Mouse (Mus musculus): Measurements from ENCODE around the gene Otub1. TPM values are rescaled to one million over a fixed set of nuclear protein-coding genes. Genes with fewer than 3 reads are reported as not detected.

The Otub1 gene
- polyA plus RNA-seq, 1 experiment from 2014 or later, result 221 TPM

- H3K27ac ChIP-seq (ENCODE audit: low read depth), result no peak overlapping the region
- H3K27me3 ChIP-seq (ENCODE audit: insufficient read depth, low read length), result no peaks in the 10 kb centered on the region
- 83% methylated on average over 6 of the region's 6 CpGs for WGBS
- no peak for ATAC-seq (ENCODE audit: insufficient read depth)
- H3K4me3 ChIP-seq (ENCODE audit: low read depth, low read length), result no peak overlapping the region
- TF ChIP-seq CTCF (IDR thresholded peaks at IDR 0.05; ENCODE audit: low read depth), result no peak
- no peak overlapping the region for H3K4me2 ChIP-seq
- no peaks in the 10 kb centered on the region; the same call in 1 of the 2 replicates for H3K4me1 ChIP-seq (ENCODE audit: insufficient read depth)
- H3K36me3 ChIP-seq (ENCODE audit: insufficient read depth), result peaks cover 19% of the 10 kb centered on the region
- DNase-seq, result no peak
- H3K9ac ChIP-seq, result no peak overlapping the region
- H3K9me3 ChIP-seq (ENCODE audit: low read depth, low read length), result no peaks in the 10 kb centered on the region
These were observed 16.1 kb upstream of the Otub1 start for GRCm38 (mm10) chr19:7222196-7222595.

GRCm38 (mm10) chr19:7218753-7219152, 12.6 kb upstream of the Otub1 start:
- Histone ChIP-seq H3K9me3 (ENCODE audit: low read depth, low read length) (no peaks in the 10 kb centered on the region), H3K4me3 (ENCODE audit: low read depth, low read length) (no peak overlapping the region), H3K9ac (no peak overlapping the region), H3K4me1 (ENCODE audit: insufficient read depth) (peaks cover 15% of the 10 kb centered on the region), H3K27ac (ENCODE audit: low read depth) (no peak overlapping the region), H3K27me3 (ENCODE audit: insufficient read depth, low read length) (no peaks in the 10 kb centered on the region), H3K4me2 (no peak overlapping the region), H3K36me3 (ENCODE audit: insufficient read depth) (peaks cover 21% of the 10 kb centered on the region)
- 95% methylated on average over 5 of the region's 5 CpGs for WGBS
- DNase-seq (no peak), ATAC-seq (ENCODE audit: insufficient read depth) (no peak)
- TF ChIP-seq CTCF (IDR thresholded peaks at IDR 0.05; ENCODE audit: low read depth), result no peak

- WGBS, result 12% methylated on average over 6 of the region's 6 CpGs
- Histone ChIP-seq H3K4me1 (ENCODE audit: insufficient read depth) (peaks cover 15% of the 10 kb centered on the region), H3K4me3 (ENCODE audit: low read depth, low read length) (peak overlapping the region; percentile 89), H3K4me2 (peak overlapping the region; percentile 95), H3K9me3 (ENCODE audit: low read depth, low read length) (no peaks in the 10 kb centered on the region), H3K27ac (ENCODE audit: low read depth) (no peak overlapping the region), H3K27me3 (ENCODE audit: insufficient read depth, low read length) (no peaks in the 10 kb centered on the region), H3K9ac (peak overlapping the region; percentile 32), H3K36me3 (ENCODE audit: insufficient read depth) (peaks cover 29% of the 10 kb centered on the region)
- TF ChIP-seq CTCF (IDR thresholded peaks at IDR 0.05; ENCODE audit: low read depth), result no peak
- DNase-seq (no peak), ATAC-seq (ENCODE audit: insufficient read depth) (peak; percentile 4; the same call in 1 of the 2 replicates)
These were observed 11.8 kb upstream of the Otub1 start for GRCm38 (mm10) chr19:7217926-7218267.

GRCm38 (mm10) chr19:7217162-7217925, 11.2 kb upstream of the Otub1 start, which contains the start of gene Cox8a:
Cox8a (minus strand) TSS chr19:7217616.
- WGBS, result under 1% methylated on average over 50 of the region's 50 CpGs
- Histone ChIP-seq H3K4me3 (ENCODE audit: low read depth, low read length) (peak within 1 kb of the TSS; percentile 89), H3K4me1 (ENCODE audit: insufficient read depth) (peaks cover 15% of the 10 kb centered on the region), H3K4me2 (peak within 1 kb of the TSS; percentile 95), H3K9me3 (ENCODE audit: low read depth, low read length) (no peaks in the 10 kb centered on the region), H3K9ac (peak within 1 kb of the TSS; percentile 83), H3K27ac (ENCODE audit: low read depth) (peak within 1 kb of the TSS; percentile 84), H3K27me3 (ENCODE audit: insufficient read depth, low read length) (no peaks in the 10 kb centered on the region), H3K36me3 (ENCODE audit: insufficient read depth) (peaks cover 31% of the 10 kb centered on the region)
- no peak for TF ChIP-seq CTCF (IDR thresholded peaks at IDR 0.05; ENCODE audit: low read depth)
- peak; percentile 98 for ATAC-seq (ENCODE audit: insufficient read depth)
- peak; percentile 99 for DNase-seq

- Histone ChIP-seq H3K4me2 (peak overlapping the region; percentile 15; the same call in 1 of the 2 replicates), H3K4me3 (ENCODE audit: low read depth, low read length) (no peak overlapping the region), H3K27me3 (ENCODE audit: insufficient read depth, low read length) (no peaks in the 10 kb centered on the region), H3K9ac (no peak overlapping the region), H3K36me3 (ENCODE audit: insufficient read depth) (peaks cover 42% of the 10 kb centered on the region), H3K9me3 (ENCODE audit: low read depth, low read length) (no peaks in the 10 kb centered on the region), H3K27ac (ENCODE audit: low read depth) (0 out of 2 replicates have a peak overlapping the region, but pooled peaks have one; percentile 38), H3K4me1 (ENCODE audit: insufficient read depth) (peaks cover 15% of the 10 kb centered on the region)
- no peak for TF ChIP-seq CTCF (IDR thresholded peaks at IDR 0.05; ENCODE audit: low read depth)
- peak; percentile 85 for DNase-seq
- WGBS, result 60% methylated on average over 5 of the region's 5 CpGs
- ATAC-seq (ENCODE audit: insufficient read depth), result peak; percentile 35
These were observed 8.4 kb upstream of the Otub1 start for GRCm38 (mm10) chr19:7214484-7214883.

GRCm38 (mm10) chr19:7213010-7213409, 6.9 kb upstream of the Otub1 start:
- Histone ChIP-seq H3K4me2 (no peak overlapping the region), H3K9me3 (ENCODE audit: low read depth, low read length) (no peaks in the 10 kb centered on the region), H3K36me3 (ENCODE audit: insufficient read depth) (peaks cover 42% of the 10 kb centered on the region), H3K4me3 (ENCODE audit: low read depth, low read length) (no peak overlapping the region), H3K4me1 (ENCODE audit: insufficient read depth) (peaks cover 15% of the 10 kb centered on the region), H3K9ac (no peak overlapping the region), H3K27me3 (ENCODE audit: insufficient read depth, low read length) (no peaks in the 10 kb centered on the region), H3K27ac (ENCODE audit: low read depth) (no peak overlapping the region)
- DNase-seq (no peak), ATAC-seq (ENCODE audit: insufficient read depth) (no peak)
- TF ChIP-seq CTCF (IDR thresholded peaks at IDR 0.05; ENCODE audit: low read depth), result no peak
- 89% methylated on average over 3 of the region's 3 CpGs for WGBS

- peaks cover 15% of the 10 kb centered on the region for H3K4me1 ChIP-seq (ENCODE audit: insufficient read depth)
- H3K36me3 ChIP-seq (ENCODE audit: insufficient read depth), result peaks cover 42% of the 10 kb centered on the region
- ATAC-seq (ENCODE audit: insufficient read depth), result no peak
- WGBS, result 74% methylated on average over 1 of the region's 1 CpGs
- H3K4me3 ChIP-seq (ENCODE audit: low read depth, low read length), result no peak overlapping the region
- TF ChIP-seq CTCF (IDR thresholded peaks at IDR 0.05; ENCODE audit: low read depth), result no peak
- no peaks in the 10 kb centered on the region for H3K27me3 ChIP-seq (ENCODE audit: insufficient read depth, low read length)
- no peaks in the 10 kb centered on the region for H3K9me3 ChIP-seq (ENCODE audit: low read depth, low read length)
- no peak overlapping the region for H3K9ac ChIP-seq
- H3K27ac ChIP-seq (ENCODE audit: low read depth), result no peak overlapping the region
- H3K4me2 ChIP-seq, result no peak overlapping the region
- no peak for DNase-seq
These were observed 6.1 kb upstream of the Otub1 start for GRCm38 (mm10) chr19:7212216-7212615.

Data from lung, embryonic 14.5 days (tissue).